Mouse (Mus musculus) cerebellum, adult 2 months (tissue): ENCODE measurements around the gene Inpp5f.
A peak's percentile ranks its signal among the peaks of the same experiment; 100 is the strongest.

Experiments used
- CTCF ChIP-seq: fragments of 200-500 bp; IDR thresholded peaks from 2 replicates; pipeline ENCODE4 v1.5.1; 2011; ENCODE audit warnings: low read depth, mild to moderate bottlenecking, control low read depth, low read length, moderate library complexity, borderline replicate concordance; ENCODE audit not compliant: insufficient read depth
- POLR2A ChIP-seq: fragments of 200-500 bp; IDR thresholded peaks from 2 replicates; pipeline ENCODE4 v1.6.1; 2011; ENCODE audit warnings: low read length, control low read depth, borderline replicate concordance; ENCODE audit not compliant: insufficient read depth

DNA sequence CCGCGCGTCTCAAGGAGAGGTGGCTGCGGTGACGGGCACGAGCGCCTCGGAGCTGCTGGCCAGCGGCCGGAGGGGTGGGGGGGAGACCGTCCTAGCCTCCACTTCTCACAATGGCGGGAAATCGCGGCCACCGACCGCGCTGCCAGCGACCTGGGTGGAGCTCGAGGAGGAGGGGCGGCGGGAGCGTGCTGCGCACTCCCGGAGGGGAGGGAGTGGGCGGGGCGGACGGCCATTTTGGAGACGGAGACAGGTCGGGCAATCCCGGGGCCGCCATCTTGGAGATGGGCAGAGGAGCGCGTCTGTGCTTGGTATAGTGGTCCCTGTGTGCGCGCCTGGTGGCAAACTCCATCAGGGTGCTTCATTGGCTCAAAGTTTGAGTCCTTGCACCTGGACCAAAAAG, 129.2 kb downstream of the Inpp5f start, which contains the start of gene Mcmbp:
- TF ChIP-seq POLR2A (peak; percentile 60), CTCF (no peak)
